Mouse (Mus musculus): ENCODE data around the gene Wipf3.

DNA sequence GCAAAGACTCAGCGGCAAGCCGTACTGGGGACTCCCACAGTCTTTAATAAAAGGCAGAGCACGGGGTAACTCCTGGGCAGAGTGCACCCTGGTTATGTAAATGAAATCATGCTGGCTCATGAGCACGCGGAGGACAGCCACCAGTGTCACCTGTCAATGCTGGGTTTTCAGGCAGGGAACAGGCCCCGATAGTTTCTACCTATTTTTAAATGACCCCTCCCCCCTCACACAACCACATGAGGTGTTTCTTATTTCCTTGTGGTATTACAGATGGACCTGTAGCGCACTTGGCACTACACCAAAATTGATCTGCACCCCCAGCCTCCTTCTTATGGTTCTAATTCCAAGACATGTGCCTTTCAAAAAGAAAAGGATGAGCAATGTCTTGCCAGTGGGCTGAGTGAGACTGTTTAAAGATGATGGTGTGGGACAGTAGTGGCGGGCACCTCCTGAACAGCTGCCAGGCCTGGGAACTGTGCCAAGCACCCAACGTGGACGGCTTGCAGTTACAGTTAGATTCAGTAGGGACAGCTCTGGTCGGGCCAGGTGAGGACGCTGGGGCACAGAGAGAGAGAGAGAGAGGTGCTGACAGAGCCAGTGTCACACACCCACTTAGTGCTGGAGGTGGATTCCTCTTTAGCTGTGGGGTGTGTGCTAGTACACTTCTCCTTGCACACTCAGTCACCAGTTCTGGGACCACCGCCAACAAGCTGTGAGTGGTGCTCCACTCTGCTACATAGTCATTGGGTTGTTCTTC lies 31.7 kb downstream of the Wipf3 start:
- TF ChIP-seq CTCF (IDR thresholded peaks at IDR 0.05; ENCODE audit: extremely low read depth, insufficient read length, insufficient replicate concordance, low read depth, low read length) (peak; percentile 8; the same call in 1 of the 2 replicates), POLR2A (IDR thresholded peaks at IDR 0.05; ENCODE audit: low read depth, low read length) (no peak)

All from small intestine, adult 2 months (tissue).